Mouse (Mus musculus): ENCODE results near the gene Klhdc3.

Klhdc3 gene

DNA sequence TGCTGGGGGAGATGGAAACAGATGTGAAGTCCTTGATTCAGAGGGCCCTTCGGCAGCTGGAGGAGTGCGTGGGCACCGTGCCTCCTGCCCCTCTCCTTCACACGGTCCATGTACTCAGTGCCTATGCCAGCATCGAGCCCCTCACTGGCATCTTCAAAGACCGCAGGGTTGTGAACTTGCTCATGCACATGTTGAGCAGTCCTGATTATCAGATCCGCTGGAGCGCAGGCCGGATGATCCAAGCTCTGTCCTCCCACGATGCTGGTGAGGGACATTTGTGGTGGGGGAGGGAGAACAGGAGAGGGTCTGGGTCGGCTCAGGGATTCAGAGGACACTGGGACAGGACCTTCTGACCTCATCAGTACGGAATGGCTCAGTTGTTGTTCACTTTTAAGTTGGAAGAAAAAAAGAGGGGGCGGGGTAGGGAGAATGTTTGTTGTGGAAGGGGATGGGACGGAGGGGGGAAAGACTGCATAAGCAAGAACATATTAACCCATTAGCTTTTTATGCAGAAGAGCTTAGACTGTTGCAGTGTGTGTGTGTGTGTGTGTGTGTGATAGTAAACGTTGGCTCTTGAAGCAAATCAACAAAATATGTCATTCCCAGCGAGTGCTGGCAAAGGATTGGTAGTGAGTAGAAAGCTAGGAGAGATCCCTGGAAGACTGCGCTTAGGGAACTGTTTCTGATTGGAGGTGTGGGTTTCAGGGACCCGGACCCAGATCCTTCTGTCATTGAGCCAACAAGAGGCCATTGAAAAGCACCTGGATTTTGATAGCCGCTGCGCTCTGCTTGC is 28.8 kb downstream of the Klhdc3 start:
- DNase-seq, result no peak

DNA sequence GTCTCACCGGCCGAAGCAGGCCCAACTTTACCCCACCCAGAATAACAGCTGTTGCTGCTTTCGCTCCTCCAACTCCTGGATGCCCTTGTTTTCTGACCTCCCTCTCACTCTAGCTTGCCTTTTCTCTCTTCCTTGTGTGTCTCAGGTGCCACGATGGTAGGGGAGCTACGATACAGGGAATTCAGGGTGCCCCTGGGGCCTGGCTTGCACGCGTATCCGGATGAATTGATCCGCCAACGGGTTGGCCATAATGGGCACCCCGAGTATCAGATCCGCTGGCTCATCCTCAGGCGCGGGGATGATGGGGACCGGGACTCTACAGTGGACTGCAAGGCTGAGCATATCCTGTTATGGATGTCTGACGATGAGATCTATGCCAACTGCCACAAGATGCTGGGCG is 29.4 kb downstream of the Klhdc3 start:
- no peak for DNase-seq

DNA sequence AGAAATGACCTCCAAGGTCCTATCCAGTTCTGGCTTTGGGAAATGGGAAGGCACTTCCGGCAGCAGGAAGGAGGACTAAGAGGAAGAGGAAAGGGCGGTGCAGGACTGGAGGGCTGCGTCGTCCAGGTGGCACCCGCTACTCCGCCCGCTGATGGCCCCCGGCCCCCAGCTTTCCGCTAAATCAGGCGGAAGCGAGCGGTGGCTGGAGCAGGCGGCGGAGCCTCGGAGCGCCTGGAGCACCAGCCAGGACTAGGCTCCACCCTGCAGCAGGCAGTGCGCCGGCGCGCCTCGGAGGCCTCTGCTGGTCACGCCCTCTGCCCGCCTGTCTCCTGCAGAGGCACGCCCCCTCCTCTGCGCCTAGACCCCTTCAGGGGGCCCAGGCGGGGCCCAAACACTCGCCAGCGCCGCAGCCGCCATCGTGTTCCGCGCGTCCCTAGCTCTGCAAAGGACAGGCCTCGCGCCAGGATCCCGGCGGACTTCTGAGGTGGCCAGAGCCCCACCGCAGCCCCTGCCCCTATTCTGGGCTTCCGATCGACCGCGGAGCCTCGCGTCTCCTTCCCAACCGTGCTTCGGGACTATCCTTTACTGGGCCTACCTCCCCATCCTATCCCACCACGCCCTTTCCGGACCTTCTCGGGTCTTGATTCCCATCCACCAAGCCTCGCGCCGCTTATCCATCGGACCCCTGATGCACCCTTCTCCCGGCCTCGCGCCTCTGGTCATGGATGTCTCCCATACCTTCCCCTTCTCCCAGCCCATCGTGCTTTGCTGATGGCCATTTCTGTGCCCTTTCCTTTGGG is 30.3 kb downstream of the Klhdc3 start, which contains the start of gene Cul7:
Cul7 (plus strand) TSS at position 106 of the 800 bp plus-strand sequence.
- peak; percentile 94 for DNase-seq

DNA sequence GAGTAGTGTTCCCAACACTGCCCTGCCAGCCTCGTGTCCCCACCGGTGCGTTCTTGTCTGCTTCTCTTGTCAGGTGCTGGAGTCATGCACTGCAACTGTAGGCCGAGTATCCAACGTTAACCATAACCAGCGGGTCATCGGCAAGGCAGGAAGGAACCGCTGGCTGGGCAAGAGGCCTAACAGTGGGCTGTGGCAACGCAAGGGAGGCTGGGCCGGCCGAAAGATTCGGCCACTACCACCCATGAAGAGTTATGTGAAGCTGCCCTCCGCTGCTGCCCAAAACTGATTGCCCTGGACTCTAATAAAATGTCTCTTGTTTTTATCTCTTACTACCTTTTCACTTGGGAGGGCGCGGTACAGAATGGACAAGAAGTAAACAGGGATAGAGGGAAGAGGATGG is 30.9 kb downstream of the Klhdc3 start:
- DNase-seq, result no peak

DNA sequence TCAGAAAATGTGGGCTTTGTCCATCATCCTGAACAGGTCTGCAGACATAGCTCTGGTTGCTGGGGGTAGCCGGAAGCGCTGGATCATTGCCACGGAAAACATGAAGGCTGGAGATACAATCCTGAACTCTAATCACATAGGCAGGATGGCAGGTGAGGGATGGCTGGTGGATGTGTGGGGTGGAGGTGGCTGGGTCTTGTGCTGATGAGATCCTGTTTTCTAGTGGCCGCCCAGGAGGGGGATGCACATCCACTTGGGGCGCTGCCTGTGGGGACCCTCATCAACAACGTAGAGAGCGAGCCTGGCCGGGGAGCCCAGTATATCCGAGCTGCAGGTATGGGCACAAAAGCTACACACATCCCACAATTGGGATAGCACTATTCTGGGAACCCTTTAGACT is 32.3 kb downstream of the Klhdc3 start:
- no peak for DNase-seq

DNA sequence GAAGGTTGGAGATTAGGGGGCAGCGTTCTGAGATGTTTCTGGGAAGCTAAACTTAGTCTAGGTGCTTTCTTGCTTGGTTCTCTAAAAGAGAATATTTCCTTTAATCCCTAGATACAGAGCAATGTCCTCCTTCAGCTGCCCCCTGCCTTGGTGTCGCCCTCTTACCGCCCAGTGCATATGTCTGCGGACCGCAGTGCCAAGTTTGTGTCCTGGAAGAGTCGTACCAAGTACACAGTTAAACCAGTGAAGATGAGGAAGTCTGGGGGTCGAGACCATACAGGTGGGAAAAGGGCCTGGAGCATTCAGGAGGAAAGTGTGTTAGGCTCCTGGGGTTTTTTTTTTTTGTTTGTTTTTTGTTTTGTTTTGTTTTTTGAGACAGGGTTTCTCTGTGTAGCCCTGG is 33.4 kb downstream of the Klhdc3 start:
- DNase-seq, result no peak

DNA sequence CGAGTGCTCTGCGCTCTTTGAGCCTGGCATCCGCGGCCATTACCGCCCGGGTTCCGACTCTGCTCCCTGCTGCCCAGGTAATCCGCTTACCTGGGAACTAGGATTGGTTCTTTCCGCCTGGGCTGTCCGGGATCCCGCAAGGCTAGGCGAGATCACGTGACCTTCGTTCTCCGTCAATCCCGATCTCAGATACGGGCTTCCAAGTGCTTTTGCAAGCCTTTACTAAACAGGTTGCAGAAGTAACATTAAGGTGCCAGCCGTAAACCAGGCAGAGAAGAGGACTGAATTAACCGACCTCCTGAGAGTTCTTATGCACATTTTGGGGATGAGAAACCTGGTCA is 34.4 kb downstream of the Klhdc3 start:
- DNase-seq, result no peak

DNA sequence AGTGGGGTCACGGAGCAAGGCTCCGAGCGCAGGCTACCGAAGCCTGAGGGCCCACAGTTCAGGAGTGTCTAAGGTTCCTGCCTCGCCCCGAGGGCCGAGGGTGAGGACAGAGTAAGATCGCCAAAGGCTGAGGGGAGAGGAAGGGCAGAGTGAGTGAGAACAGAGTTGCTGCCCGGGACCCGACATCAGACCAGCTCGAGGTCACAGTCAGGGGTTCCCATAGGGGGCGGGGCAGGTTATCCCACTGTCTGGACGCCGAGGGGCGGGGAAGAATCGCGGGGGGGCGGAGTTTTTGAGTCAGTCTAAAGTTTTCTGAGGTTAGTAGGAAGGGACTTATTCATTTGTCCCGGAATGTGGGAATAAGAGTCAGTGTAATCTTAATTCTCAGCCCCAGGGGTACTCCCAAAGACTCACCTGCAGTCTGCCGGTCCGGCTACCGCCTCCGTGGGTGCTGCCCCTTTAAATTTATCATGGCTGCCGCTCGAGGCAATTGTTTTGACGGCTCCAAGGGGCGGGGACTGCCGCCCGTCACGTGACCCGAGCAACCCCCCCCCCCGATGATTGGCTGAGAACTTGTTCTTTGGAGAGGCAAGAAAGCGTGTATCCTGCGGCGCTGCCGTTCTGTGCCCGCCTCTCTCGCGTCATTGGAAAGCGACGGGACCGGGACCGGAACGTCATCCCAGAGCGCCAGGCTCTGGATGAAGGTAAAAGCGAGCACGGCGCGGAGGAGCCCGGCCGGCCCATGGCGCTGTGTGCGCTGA is 35.0 kb downstream of the Klhdc3 start, which contains the start of the genes Klc4 and Mrpl2:
Klc4 (minus strand) TSS at position 462 of the 761 bp plus-strand sequence.
Mrpl2 (plus strand) TSS at position 669 of the 761 bp plus-strand sequence.
- DNase-seq, result peak; percentile 98

DNA sequence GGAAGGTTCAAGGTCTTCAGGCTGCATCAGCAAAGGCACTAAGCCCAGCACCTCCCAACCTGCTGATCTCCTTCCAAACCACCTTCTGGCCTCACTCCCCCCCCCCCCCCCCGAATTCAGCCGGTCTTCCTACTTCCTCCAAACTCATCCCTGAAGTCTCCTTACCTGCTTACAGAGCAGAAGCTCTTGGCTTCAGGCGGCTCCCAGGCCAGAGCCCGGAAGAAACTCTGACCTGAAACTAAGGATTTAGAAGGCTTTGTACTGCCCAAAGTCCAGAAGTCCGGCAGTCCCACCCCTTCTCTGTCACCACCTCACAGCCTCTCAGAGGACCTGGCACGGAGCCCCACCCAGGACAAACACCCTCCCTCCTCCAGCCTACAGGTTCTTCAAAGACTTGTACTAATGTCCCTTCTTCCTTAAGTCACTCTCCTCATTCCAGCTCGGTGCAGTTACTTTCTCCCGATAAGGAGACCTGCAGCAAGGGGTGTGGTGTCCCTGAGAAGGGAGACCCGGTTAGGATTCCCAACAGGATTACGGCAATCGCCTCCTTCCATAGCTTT is 35.7 kb downstream of the Klhdc3 start:
- DNase-seq, result peak; percentile 53

DNA sequence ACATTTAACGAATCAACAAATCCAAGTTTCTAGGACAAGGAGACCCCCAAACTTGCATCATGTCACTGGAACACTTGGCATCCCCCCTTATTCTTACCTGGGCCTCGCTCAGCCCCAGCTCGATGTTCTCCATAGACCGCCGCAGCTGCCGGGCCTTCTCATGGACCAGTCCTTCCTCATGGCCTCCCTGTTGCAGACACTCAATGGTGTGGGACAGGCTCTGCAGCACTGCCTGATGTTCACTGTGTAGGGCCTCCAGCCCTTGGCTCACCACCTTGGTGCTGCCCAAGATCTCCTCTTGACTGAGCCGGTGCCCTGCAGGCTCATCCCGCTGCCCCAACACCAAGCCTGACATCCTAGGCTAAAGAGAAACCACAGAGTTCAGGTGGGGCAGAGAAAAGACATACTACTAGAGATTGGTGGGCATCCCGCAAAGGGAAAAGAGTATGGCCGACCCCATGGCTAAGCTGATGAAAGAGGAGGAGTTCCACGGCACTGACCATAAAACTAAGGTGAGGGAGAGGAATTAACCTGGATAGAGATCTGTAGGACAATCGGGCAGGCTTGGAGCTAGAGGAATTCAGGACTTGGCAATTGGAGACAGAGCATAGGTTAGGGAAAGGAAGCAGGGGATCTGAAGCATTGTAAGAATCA is 36.4 kb downstream of the Klhdc3 start:
- no peak for DNase-seq

DNA sequence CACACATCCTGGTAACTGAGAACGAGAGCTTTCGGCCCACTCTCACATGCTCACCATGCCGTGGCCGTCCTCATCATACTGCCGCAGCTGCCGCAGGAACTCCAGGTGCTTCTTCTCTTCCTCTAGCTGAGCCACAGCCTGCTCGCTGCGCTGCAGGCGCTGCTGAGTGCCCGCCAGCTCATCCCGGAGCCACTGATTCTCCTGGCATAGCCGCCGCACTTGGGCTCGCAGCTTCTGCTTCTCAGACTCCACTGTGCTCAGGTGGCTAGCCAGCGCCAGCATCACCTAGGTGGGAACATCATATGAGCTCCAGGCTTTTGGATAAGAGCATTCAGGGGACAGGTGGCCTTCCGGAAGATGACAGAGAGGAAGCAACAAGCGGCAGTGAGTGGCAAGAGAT is 38.7 kb downstream of the Klhdc3 start:
- DNase-seq, result no peak

DNA sequence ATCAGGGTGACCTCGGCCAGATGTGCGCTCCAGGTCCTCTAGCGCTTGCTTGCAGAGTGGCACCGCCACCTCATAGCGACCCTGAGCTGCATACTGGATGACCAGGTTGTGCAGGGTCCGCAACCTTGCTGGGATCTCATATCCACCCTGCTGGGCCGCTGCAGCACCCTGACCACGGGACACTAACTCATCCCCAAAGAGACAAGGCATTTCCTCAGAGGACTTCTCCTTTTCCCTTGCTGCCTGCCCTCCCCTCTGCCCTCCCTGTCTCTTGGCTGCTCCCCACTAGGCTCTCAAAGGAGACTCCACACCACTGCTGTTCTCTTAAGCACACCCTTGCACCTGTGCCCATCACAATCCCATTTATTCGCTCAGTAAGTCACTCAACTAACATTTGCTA is 40.8 kb downstream of the Klhdc3 start:
- no peak for DNase-seq

DNA sequence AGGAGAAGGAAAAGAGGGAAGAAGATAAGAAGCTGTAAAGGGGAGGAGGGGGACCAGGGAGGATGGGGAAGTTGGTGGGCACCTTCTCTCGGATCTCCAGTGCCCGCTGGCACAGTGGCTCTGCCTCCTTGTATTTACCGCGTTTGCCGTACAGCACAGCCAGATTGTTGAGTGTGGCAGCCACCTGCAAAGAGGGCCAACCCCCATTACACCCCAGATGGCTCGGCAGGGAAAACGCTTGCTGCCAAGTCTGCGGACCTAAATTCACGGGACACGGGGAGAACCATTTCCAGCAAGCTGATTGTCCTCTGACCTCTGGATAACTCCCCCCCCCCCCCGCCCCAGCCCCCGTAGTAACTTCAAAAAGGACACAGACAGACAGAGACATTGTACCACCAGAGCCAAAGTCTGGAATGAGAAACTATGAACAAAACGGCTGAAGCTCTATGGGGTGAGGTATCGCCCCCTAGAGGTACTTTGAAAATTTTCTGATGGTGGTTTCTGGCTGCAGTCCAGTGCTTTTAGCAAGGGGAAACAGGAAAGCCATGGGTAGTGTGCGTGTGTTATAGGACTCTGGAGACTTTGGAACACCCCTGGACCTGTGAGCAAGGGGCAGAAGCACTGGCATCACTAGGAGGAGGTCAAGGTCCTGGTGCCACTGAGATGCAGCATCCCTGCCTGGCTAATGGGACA is 43.7 kb downstream of the Klhdc3 start:
- no peak for DNase-seq

DNA sequence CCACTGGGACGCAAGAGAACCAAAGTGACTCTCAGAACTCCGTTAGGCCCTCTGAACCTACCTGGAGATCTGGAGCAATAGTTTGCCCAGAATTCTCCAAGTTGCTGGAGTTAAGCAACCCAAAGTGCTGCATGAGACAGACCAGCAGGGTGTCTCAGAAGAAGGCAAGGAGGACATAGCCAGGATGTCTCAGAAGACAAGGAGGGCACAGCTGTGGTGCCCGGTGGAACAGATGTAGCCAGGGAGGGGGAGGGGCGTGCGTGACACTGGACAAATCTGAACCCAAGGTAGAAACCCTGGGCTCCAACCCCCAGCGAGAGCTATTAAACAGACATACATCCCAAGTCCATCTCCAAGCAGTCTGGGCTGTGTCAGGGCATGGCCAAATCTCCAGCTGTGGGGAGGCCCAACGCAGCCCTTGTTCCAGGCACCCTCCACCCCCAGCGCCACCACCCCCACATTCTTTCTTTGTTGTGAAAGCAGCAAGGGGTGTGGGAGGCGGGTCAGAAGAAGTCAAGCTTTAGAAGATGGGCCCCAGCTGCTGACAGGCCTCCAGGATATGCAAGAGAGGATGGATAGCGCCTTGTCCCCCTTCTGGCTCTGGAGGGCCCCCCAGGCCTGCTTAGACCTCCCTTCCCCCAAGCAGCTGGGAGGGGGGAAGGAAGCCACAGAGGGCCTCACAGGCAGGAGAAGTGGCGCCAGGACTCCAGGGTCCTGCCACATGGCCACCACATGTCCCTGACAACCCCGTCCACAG is 50.9 kb downstream of the Klhdc3 start:
- DNase-seq, result peak; percentile 61

DNA sequence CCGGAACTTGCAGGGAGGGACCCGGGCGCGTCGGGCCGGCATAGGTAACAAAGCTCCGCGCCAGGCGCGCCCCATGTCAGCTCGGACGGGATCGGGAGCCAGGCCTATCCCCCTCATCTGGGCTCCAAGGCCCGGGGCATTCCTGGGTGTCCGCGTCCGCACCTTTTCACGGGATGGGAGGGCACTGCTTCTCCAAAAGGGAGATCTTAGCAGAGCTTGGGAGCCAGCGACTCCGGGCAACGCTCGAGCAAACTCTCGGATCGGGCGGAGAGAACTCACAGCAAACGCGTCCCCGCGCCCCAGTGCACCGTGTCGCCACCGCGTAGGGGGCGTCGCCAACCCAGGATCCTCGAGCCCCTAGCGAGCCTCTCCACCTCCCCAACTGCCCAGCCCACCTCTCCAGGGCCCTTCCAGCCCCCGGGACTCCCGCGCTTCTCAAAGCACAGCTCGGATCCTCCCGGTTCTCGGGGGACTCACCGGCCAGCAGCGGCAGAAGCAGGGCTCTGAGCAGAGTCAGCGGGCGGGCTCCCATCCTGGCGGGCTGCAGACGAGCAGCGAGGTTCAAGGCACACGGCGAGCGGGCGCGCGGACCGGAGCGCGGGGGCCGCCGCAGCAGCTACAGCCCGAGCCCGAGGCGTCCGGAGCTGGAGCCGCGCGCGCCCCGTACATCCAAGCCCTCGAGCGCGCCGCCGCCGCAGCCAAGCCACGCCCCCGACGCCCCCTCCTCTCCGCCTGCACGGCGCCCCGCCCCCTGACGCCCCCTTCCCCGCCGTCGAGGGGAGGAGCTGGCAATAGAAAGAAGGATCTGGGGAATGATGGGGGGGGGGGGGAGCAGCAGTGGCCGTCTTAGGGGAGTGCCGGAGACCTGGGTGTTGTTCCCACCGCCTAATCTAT is 51.7 kb downstream of the Klhdc3 start, which contains the start of gene Ptk7:
Ptk7 (minus strand) TSS at position 714 of the 894 bp plus-strand sequence.
- peak; percentile 84 for DNase-seq

DNA sequence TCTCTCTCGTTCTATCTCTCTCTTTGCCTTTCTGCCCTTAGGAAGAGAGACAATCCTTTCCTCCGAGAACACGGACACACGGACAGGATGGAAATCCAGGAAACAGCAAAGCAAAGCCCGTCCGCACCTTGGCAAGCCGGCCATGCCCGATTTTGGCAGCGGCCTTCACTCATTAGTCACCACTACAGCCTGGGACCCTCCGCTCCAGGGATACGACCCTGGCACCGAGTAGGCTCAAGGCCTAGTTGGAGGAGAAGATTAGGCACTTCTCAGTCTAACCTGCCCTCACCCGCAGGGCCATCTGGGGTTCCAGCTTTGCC is 52.3 kb downstream of the Klhdc3 start:
- no peak for DNase-seq

DNA sequence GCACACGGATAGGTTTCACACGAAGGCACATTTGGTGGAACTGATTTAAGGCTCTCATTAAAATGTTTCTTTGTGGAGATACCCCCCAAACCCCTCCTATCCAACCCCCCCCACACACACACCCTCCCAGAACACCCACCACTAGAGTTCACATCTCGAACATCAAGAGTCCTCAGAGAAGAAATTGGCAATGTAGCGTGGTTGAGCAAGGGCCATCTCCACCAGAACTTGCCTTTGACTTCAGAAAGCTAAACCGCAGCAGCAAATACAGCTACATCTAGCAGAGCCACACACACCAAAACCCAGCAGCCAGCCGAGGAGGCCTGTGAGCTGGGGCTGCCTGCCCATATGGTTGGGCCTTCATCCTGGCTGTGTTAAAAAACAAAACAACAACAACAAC is 53.3 kb downstream of the Klhdc3 start:
- no peak for DNase-seq

DNA sequence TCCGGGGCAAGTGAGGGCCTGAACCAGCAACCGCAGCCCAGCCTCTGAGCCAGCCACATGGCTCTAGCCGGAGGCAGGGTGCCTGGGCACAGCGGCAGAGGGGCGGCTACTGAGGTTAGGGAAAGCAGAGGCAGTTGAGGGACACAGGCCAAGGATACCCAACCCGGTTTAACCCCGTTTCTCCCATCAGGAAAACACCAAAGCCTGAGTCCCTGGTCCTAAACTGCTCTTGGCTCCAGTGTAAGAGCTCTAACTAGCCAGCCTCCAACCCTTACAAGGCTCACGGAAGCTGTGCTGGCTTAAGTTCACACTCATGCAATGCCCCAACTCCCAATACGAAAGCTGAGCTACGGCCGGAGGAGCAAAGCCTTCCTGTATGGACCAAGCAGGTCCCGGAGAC is 56.1 kb downstream of the Klhdc3 start:
- no peak for DNase-seq

Measured in liver (tissue).